Mouse (Mus musculus): ENCODE data around the gene Nkiras1.

Gene Nkiras1

DNA sequence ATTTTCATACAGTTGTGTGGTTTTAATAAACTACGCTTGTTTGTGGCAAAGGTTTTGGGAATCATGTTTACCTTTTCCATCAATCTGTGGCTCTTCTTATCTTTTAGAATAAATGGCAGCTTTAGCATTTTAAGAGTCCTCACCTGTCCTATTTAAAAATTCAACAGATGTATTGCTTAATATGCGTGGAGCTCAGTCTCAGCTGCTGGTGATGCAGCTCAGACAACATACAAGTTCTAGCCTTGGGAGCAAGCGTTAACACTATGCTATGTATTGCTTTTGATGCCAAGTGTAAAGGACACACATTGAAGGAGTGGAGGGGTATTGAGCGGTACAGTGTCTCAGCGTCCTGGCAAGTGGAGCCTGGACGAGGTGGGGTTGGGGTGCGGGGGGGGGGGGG is 730 bp downstream of the Nkiras1 start:
- in situ Hi-C loops (cut with MboI, MseI): loop anchor here (5.0 to 25.0 kb wide), 2 partner anchors 34 to 2009 kb away; partner anchors contain the start of gene Nr1d2

DNA sequence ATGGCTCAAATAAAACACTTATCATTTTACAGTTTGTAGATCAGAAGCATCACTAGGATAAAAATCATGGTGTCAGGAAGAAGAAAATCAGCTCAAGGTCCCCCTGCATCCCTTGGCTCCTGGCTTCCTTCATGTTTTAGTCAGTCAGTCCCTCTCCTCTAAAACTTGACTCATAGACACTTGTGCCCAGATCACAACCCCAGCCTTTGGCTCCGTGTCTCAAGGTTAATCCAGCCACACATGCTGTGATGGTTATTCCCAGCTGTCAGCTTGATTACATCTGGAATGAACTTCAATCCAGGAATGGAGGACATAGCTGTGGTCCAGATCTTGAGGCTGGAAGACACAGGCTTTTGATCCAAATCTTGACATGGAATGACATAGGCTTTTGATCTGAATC is 3.6 kb downstream of the Nkiras1 start:
- in situ Hi-C loops (cut with MboI, MseI): loop anchor here (5.0 to 25.0 kb wide), 2 partner anchors 37 to 2012 kb away; partner anchors contain the start of gene Nr1d2

DNA sequence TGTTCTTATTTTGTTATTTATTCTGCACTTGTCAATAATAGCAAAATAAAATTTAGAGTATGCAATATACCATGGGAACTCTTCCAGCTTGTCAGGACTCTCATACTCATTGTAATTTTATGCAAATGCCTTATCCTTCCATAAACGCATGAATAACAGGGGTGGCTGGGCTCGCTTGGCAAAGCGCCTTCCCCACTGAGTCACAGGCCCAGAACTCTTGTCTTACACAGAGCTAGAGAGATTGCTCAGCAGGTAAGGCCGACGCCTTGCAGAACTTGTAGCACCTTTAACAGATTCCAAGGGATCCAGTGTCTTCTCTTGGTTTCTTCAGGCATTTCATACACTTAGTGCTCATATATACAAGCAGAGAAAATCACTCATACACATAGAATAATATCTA is 9.4 kb downstream of the Nkiras1 start:
- in situ Hi-C loops (cut with MboI, MseI): no loop called here

DNA sequence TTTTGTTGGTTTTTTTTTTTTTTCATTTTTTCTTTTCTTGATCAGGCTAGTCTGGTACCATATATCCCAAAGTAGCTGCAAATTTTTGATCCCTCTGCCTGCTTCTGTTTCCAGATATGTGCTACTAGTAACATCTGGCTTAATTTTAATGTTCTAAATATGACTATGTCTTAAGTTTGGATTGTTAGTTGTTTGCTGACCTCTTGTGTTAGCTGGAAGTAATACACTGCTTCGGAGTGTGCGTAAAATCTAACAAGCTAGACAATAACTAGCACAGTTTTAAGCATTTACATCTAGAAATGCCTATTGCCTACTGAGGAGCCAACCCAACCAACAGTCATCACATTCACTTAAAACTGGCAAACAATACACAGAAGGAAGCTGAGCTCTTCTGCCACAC is 13.6 kb downstream of the Nkiras1 start:
- in situ Hi-C loops (cut with MboI, MseI): no loop called here

DNA sequence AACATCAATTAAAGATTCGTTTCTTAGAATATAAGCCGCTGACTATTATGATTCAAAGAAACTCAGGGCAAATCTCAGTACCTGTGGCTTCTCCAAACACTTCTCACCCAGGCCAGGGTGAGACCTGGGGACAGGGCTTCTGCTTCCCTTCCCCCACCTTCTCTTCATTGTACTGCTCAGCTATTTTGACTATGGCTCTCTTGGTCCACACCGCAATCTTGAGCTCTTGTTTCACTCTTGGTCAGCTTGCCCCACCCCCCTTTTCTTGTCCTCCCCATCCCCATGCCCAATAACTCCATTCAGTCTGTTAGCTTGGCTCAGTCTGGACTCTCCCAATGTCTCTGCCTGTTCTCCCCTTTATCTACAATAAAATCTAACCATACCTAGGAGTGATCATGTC is 14.5 kb downstream of the Nkiras1 start:
- in situ Hi-C loops (cut with MboI, MseI): no loop called here

DNA sequence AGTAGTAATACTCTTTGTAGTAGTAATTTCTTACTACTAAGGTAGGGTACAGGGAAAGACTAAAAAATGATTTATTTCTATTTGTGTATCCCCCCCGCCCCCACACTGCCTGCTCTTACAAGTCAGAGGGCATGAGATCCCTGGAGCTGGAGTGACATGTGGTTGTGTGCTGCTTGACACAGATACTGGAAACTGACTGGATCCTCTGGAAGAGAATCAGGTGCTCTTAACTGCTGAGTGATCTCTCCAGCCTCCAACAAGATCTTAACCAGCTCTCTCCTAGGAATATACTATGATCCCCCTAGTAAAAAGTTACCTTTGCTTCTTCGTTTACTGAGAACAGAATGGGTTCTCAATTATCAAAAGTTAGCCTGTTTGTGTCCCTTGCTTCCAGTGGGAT is 15.5 kb downstream of the Nkiras1 start:
- in situ Hi-C loops (cut with MboI, MseI): no loop called here

DNA sequence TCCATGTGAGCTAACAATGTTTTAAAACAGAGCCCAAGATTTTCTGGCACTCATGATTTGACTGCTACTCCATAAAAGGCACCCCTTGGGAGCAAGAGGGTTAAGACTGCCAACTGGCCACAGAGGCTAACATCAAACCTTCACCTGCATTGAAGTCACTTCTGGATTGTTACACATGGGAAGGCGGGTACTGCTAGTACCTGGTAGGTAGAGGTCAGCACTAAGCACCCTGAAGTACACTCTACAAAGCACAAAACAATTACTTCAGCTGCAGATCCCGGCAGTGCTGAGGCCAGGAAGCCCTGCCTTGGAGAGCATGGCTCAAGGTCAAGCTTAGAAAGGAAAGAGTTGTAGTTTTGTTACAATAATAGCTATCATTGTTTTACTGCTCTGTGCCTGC is 16.5 kb downstream of the Nkiras1 start:
- in situ Hi-C loops (cut with MboI, MseI): no loop called here

DNA sequence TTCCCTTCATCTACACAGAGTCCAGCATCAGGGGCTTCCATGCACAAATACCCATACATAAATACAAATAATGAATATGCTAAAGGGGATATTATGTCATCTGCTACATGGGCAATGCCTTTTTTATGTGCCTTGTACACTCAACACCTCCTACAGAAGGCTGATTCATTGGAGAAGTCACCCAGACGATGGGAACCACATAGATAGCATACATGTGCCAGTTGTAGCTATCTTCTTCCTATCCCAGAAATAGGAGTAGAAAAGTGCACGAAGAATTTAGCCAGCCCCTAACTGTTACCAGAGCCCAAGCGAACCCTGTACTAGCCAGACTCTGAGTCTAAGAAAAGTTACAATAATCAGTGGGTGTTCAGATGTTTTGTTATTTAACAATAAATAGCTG is 21.2 kb downstream of the Nkiras1 start:
- in situ Hi-C loops (cut with MboI, MseI): no loop called here

DNA sequence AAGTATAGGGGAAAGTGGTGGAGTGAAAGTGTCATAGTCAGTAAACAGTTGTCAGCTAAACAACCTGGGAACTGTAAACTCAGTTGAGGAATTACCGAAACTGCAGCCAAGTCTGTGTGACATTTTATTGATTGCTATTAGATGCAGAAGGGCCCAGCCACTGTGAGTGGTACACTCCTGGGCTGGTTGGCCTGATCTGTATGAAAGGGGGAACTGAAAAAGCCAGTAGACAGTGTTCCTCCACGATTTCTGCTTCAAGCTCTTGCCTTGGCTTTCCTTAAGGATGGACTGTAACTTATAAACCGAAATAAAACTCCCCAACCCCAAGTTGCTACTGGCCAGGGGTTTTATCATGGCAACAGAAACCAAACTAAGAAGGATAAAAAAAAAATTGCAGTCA is 21.6 kb downstream of the Nkiras1 start:
- in situ Hi-C loops (cut with MboI, MseI): no loop called here

DNA sequence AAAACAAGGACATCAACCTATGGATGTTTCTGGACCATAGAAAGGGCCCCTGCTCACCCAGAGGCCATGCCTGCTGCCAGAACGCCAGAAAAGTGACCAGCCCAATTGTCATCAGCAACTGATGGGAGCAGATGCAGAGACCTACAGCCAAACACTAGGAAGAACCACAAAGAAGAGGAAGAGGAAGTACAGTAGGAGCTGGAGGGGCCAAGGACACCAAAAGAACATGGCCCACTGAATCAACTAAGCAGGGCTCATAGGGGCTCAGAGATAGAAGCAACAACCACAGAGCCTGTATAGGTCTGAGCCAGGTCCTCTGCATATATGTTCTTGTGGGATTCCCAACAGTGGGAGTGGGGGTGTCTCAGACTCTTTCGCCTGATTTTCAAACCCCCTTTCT is 26.5 kb downstream of the Nkiras1 start:
- in situ Hi-C loops (cut with MboI, MseI): no loop called here

DNA sequence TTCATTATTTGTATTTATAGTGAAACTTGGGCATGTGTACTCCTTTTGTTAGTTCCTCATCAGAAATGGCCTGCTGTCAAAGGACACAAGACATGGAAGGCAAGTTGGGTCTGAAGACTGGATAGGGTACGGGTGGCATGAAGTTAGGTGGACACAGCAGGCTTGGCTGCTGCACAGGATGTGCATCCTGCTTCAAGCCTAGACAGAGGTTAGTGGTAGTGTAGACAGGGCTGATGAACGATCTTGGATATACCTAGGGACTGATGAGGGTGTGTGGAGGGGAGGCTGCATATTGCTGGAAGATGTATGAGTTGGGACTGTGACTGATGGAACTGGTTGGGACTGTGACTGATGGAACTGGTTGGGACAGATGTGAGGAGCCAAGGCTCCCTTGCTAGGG is 27.9 kb downstream of the Nkiras1 start:
- in situ Hi-C loops (cut with MboI, MseI): no loop called here

DNA sequence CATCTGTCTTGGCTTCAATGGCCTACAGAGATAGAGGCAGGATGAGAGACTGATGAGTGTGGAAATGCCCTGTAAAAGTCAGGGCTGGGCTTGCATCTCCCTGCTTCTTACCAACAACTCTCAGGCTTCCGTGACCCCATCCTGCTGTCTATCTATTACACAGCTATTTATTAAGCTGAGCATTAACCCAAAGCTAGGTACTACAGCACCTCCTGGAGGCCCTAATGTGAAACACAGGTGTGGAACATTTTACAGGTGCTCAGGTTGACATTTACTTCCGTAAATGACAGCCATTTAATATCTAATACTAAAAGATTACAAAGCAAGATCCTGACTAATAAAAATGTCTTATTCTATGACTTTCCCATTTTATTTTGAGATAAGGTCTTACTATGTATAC is 29.7 kb downstream of the Nkiras1 start:
- in situ Hi-C loops (cut with MboI, MseI): no loop called here

DNA sequence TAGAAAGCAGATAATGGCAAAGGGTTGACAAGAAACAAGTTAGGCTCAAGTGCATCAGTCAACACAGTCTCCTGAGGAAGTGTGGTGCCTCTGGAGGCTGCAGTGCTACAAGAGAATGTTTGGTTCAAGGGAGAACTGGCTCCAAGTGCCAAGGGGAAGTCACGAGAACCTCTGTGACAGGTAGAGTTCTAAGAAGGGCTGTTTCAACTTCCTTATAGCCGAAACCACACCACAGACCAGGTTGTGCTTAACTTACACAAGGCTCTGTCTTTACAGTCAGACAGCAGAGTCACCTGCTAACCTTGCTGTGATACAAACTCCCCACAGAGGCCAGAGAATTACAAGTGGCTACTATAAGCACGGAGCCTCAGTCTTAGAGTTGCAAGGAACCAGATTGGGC is 30.7 kb downstream of the Nkiras1 start:
- in situ Hi-C loops (cut with MboI, MseI): no loop called here

DNA sequence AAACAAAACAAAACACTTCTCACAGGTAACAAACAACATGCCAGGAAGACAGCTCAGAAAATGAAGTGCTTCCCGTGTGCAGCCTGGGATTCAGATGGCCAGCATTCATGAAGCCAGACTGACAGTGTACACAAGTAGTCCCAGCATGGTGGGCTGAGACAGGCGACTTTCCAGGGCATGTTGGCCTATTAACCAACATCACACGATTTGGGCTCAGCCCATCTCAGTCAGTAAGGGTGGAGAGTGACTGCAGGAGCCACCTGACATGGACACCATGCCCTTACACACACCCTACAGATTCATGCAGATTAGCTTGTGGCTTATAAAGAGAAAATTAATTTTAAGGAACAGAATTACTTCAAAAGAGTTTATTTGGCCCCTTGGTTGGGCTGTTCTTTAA is 31.8 kb downstream of the Nkiras1 start:
- in situ Hi-C loops (cut with MboI, MseI): no loop called here

DNA sequence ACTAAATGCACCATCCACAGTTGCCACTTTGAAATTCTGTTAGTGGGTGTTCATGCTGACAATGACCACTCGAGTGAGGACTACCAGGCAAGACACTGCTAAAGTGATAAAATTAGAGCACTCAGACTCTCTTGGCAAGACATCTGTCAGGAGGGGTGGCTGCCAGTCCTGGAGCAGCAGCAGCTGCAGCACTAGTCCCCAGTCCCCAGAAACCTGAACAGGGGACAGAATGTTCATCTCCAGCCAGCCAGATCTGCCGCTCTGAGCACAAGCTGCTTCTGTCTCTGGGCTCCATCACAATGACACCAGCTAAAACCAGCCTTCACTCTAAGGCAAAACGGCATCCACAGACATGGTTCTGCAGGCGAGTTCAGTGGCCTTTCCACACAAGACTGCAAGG is 32.3 kb downstream of the Nkiras1 start:
- in situ Hi-C loops (cut with MboI, MseI): no loop called here

DNA sequence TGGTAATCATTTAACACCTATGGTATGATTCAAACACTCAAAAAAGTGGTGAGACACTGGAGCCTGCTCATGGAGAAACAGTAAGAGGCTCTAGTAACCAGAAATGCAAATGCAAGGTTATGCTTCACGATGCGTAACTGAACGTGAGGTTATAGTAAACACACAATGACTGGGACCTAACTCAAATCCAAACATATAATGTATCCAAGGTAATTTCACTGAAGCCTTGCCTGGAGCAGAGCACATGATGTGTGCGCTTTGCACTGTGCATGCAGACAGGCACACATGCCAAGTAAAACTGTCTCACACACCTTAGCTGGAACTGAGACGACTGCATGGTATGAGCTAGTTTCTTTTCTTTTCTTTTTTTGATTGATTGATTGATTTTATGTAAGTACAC is 33.2 kb downstream of the Nkiras1 start:
- in situ Hi-C loops (cut with MboI, MseI): no loop called here

DNA sequence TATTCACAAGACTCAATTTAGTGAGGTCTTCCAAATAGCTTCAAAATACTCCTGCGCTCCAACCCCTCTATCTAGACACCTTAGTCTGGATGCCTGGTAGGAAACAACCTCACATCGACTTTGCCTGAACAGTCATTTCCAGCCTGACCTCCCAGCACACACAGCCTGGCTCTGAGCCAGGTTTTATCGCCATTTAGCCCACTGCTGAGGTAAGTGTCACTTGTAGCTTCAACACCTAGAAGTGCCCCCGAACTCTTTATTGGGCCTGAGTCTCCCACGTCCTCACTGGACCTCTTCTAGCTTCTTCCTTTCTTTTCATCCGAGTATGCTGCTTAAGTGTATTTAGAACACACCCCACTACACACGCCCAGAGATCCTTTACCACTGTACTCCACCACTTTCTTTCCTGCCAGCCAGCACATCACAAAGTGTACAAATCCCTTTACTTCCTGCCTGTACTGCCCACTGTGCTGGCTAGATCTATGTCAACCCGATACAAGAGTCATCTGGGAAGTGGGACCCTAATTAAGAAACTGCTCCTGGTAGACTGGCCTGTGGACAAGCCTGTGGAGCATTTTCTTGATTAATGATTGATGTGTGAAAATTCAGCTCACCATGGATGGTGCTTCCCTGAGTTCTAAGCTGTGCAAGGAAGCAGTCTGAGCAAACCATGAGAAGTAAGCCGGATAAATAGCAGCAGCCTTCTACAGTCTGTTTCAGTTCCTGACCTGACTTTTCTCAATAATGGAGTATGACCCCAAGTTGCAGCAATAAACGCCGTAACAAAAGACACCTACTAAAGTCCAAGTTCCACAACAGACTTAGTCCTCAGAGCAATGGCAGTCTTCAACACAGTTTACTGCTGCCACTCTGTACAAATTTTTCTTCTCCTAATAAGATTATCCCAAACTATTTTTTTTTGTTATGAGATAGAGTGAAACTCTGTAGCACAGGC is 46.8 kb downstream of the Nkiras1 start:
- in situ Hi-C loops (cut with MboI, MseI): no loop called here

DNA sequence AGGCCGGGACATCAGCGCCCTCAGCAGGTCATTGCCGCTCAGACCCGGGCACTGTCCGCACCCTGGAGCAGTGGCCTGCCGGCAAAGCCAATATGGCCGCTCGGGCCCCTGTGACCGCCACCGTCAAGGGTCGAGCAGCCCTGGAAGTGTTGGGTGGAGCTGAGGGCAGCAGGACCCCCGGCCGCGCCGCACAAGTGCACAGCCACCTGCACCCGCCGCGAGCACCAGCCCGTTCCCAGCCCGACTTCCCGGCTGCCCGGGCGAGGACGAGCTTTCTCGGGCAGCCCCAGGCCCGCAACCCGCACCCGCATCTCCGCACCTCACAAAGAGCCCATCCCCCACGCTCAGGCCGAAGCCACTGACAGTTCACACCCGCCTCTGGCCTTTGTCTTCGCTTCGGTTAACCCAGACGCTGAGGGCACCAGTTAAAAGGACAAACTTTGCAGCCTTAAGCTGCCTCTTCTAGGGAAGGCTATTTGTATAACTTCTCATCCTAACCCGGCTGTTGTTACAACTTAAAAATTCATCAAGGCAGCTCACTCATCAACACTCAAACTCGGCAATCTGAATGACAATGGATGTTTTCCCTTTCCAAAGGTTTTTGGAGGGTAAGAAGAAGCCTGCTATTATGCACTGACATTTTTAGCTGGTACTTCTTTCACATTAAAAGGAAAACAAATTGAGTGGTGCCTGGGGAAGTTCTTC is 56.2 kb downstream of the Nkiras1 start:
- in situ Hi-C loops (cut with MboI, MseI): no loop called here

DNA sequence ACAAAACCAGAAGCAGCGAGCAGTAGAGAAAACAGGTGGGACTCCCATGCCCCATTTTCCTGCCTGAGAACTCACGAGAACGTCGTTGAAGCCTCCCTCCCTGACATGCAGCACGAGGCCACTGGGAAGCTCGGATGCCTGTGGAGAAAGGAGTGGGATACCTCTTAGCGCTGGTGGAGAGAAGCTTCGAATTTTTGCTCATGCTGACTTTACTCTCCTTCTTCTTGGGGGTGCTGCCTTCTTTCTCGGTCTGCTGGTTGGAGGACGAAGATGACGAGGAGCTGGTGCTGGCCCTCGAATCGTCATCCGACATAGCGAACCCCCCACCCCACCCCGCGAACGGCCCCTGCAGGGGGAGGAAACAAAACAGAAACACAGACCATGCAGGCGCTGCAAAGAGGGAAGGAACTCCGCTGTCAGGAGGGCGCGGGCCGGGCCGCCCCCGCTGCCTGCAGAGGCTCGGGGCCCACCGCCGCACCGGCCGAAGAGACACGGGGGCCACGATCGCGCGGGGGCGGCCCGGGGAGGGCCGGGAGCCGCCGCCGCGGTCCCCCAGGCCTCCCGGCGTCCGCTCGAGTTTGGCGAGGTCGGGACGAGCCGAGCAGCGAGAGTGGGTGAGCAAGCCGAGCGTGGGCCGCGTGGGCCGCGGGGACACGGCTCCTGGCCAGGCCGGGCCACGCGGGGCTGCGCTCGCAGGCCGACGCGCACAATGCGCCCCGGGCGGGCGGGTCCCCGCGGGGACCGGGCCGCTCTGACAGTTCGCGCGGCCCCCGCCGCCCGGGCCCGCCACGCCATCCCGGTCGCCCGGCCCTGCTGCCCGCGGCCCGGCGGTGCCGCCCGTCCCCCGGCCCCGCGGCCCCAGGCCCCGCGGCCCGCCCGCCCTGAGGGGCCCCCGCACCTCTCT is 60.1 kb downstream of the Nkiras1 start:
- in situ Hi-C loops (cut with MboI, MseI): no loop called here

DNA sequence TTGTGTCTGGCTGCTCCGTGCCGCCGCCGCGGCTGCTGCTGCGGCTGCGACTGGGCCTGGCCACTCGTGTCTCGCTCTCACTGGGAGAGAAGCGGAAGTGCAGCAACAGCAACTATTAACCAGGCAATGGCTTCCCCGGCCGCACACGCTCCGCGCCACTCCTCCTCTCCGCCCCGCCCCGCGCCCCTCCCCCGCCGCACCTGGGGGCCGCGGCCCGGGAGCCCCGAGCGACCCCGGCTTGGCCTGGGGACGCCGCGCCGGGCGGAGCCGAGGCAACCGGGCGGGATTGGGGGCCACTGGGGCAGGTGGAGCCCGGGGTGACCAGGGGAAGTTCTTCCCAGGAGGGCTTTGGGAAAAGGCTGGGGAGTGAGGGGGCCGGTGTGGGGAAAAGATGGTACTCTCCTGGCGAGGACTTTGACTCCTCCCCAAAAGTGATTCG is 60.8 kb downstream of the Nkiras1 start, which contains the start of gene Ube2e1:
Ube2e1 (minus strand) TSS at position 167 of the 439 bp plus-strand sequence.
- in situ Hi-C loops (cut with MboI, MseI): no loop called here

Data from regulatory T cell (primary cell).